Mouse (Mus musculus): ENCODE data around the gene Mageb4. TPM values are rescaled to one million over a fixed set of nuclear protein-coding genes. Genes with fewer than 3 reads are reported as not detected.
"Not testable (repeated sequence)": the region's sequence is repeated elsewhere in the genome, so short reads cannot be mapped to it uniquely, and the experiment has no call there.

The Mageb4 gene
- not detected in 2 replicates for polyA plus RNA-seq (2015; fragmentation: Nextera tagmentation; extraction: Ambion mirVana)

GRCm38 (mm10) chrX:86304993-86305392, at the start of gene Mageb4:
Mageb4 (minus strand) TSS chrX:86305093.
- not testable (repeated sequence) for H3K9ac ChIP-seq (ENCODE audit: low read depth, low read length); H3K4me1 ChIP-seq (ENCODE audit: control insufficient read depth, insufficient read depth, low read depth, low read length); H3K27me3 ChIP-seq (replicated peaks; ENCODE audit: control insufficient read depth, insufficient read depth, low read length); H3K9me3 ChIP-seq (ENCODE audit: control insufficient read depth, low read length); H3K36me3 ChIP-seq (ENCODE audit: control insufficient read depth, insufficient read depth, low read length); ATAC-seq; H3K27ac ChIP-seq (ENCODE audit: low read depth, low read length); H3K4me3 ChIP-seq (ENCODE audit: low read length); H3K4me2 ChIP-seq (ENCODE audit: low read length)
- WGBS: no CpG with 5 or more reads among the region's 13 CpGs

DNA sequence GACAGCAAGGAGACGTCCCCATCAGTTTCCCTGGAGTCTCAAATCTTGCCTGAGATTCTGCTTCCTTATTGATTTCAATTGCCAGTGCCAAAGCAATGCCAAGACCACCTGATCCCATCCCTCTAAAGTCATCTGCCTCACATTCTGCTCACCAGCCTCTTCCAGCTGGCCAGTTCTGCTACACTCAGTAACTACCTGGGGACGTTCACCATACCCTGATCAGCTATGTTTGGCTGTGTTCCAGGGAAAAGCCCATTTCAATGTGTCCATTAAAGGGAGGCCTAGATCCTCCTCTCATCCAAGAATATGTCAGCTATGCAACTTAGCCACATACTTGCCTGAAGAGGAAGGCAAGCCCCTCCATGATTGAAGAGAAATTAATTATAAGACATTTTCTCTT, 20.3 kb downstream of the Mageb4 start:
- not testable (repeated sequence) for H3K9ac ChIP-seq (ENCODE audit: low read depth, low read length); H3K27ac ChIP-seq (ENCODE audit: low read depth, low read length); H3K4me1 ChIP-seq (ENCODE audit: control insufficient read depth, insufficient read depth, low read depth, low read length); H3K9me3 ChIP-seq (ENCODE audit: control insufficient read depth, low read length); H3K36me3 ChIP-seq (ENCODE audit: control insufficient read depth, insufficient read depth, low read length); H3K27me3 ChIP-seq (replicated peaks; ENCODE audit: control insufficient read depth, insufficient read depth, low read length); H3K4me2 ChIP-seq (ENCODE audit: low read length); H3K4me3 ChIP-seq (ENCODE audit: low read length)
- WGBS: 40% methylated on average over 1 of the region's 2 CpGs
- ATAC-seq: peak; percentile 58; the same call in 1 of the 2 replicates

- H3K9ac ChIP-seq (ENCODE audit: low read depth, low read length); H3K9me3 ChIP-seq (ENCODE audit: control insufficient read depth, low read length); H3K4me2 ChIP-seq (ENCODE audit: low read length); H3K27me3 ChIP-seq (replicated peaks; ENCODE audit: control insufficient read depth, insufficient read depth, low read length); H3K36me3 ChIP-seq (ENCODE audit: control insufficient read depth, insufficient read depth, low read length); H3K27ac ChIP-seq (ENCODE audit: low read depth, low read length); ATAC-seq; H3K4me3 ChIP-seq (ENCODE audit: low read length); H3K4me1 ChIP-seq (ENCODE audit: control insufficient read depth, insufficient read depth, low read depth, low read length): not testable (repeated sequence)
- no CpG with 5 or more reads among the region's 1 CpGs for WGBS
Observed at GRCm38 (mm10) chrX:86245950-86246349, 58.9 kb downstream of the Mageb4 start.

DNA sequence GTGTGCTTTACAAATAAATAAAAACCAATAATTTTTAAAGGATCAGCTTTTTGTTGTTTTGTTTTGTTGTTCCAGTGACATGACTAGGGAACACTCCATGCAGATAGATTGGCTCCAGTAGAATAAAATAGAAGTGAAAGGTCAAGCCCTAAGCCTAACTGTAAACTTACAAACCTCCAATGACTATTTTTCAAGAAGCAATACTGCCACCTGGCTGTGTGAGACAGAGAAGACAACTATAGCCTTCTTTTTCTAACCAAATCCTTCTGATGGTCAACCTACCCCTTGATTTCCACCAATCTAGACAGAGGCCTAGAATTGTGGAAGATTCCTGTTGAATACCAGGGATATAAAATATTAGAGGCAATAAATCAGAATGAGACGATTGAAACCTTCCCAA, 67.6 kb downstream of the Mageb4 start:
- Histone ChIP-seq H3K27ac (ENCODE audit: low read depth, low read length) (no peak overlapping the region), H3K36me3 (ENCODE audit: control insufficient read depth, insufficient read depth, low read length) (no peaks in the 10 kb centered on the region), H3K4me1 (ENCODE audit: control insufficient read depth, insufficient read depth, low read depth, low read length) (no peaks in the 10 kb centered on the region), H3K27me3 (replicated peaks; ENCODE audit: control insufficient read depth, insufficient read depth, low read length) (no peaks in the 10 kb centered on the region), H3K9ac (ENCODE audit: low read depth, low read length) (no peak overlapping the region), H3K4me3 (ENCODE audit: low read length) (no peak overlapping the region), H3K9me3 (ENCODE audit: control insufficient read depth, low read length) (no peaks in the 10 kb centered on the region), H3K4me2 (ENCODE audit: low read length) (no peak overlapping the region)
- no peak for ATAC-seq
- no CpG with 5 or more reads among the region's 1 CpGs for WGBS

Other genes starting within 250 kb of the Mageb4 start
- gene Nr0b1, start 113.3 kb downstream of the Mageb4 start, polyA plus RNA-seq (2015; fragmentation: Nextera tagmentation; extraction: Ambion mirVana): 1.1 and 1.4 TPM in 2 replicates